Mouse (Mus musculus) liver, adult 2 months (tissue): ENCODE measurements at regions not wholly inside any gene's neighbourhood (a gene's known extent, or its start where the extent isn't known, plus 50 kb on each side); places are given as distances from the start of the nearest gene placed in this dataset.

Experiments
- DNase-seq: peaks from one replicate; pipeline ENCODE4 v3.0.0-alpha.2; 2011; ENCODE audit warnings: low read depth, low spot score; ENCODE audit errors: extremely low read depth
- H3K27ac ChIP-seq: fragments of 200-500 bp; replicated peaks from 2 replicates; pipeline ENCODE4 v1.5.1; 2012; ENCODE audit warnings: low read depth, mild to moderate bottlenecking, control low read depth, inconsistent platforms, low read length; ENCODE audit not compliant: insufficient read depth
- H3K27me3 ChIP-seq: fragments of 200-500 bp; 2 replicates; pipeline ENCODE4 v1.6.1; 2012; ENCODE audit warnings: mild to moderate bottlenecking, moderate library complexity, low read length, inconsistent platforms; ENCODE audit not compliant: control insufficient read depth, insufficient read depth
- H3K36me3 ChIP-seq: fragments of 200-500 bp; 2 replicates; pipeline ENCODE4 v1.6.1; 2012; ENCODE audit warnings: low read length, inconsistent platforms; ENCODE audit not compliant: control insufficient read depth, insufficient read depth
- H3K4me1 ChIP-seq: fragments of 200-500 bp; 2 replicates; pipeline ENCODE4 v1.6.1; 2011; ENCODE audit warnings: low read length; ENCODE audit not compliant: control insufficient read depth, insufficient read depth
- H3K4me3 ChIP-seq: fragments of 200-500 bp; 2 replicates; pipeline ENCODE4 v1.5.1; 2011; ENCODE audit warnings: low read depth, mild to moderate bottlenecking, control low read depth, low read length, moderate library complexity; ENCODE audit not compliant: insufficient read depth
- H3K79me2 ChIP-seq: fragments of 200-500 bp; 2 replicates; pipeline ENCODE4 v1.6.1; 2012; ENCODE audit warnings: inconsistent platforms, mild to moderate bottlenecking, low read length, moderate library complexity; ENCODE audit not compliant: control insufficient read depth, insufficient read depth
- H3K9ac ChIP-seq: fragments of 200-500 bp; 2 replicates; pipeline ENCODE4 v1.6.1; 2012; ENCODE audit warnings: low read depth, mild to moderate bottlenecking, control low read depth, inconsistent platforms, low read length
- CTCF ChIP-seq: fragments of 200-500 bp; IDR thresholded peaks from 2 replicates; pipeline ENCODE4 v1.5.1; 2011; ENCODE audit warnings: low read depth, low read length, control low read depth
- POLR2A ChIP-seq: fragments of 200-500 bp; IDR thresholded peaks from 2 replicates; pipeline ENCODE4 v1.6.1; 2011; ENCODE audit warnings: low read length, control low read depth; ENCODE audit not compliant: insufficient read depth; ENCODE audit errors: extremely low read depth
- WGBS: fragments of 180-500 bp; shearing (Covaris S2); methylation state at CpG from one replicate; pipeline ENCODE4 v1.1.7; 2018; 5-methylcytosine and 5-hydroxymethylcytosine counted together

DNA sequence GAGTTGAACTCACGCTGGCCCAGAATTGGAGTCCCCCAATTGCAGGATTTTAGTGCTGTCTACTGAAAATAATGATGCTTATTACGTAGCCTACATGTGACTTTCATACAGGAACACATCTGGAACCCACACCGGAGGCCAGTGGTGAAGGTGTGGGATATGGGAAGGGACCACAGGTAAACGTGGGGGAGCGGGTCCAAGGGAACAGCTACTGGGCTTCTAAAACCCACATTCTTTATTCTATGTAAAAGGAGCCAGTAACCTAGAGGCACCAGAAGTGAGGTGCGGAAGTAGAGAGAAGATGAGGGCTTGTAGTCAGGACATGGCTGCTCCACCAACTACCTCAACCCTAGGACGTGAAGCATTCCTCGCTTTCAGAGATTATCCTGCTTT, 76.9 kb upstream of the Map1b start:
- 71% methylated on average over 8 of the region's 8 CpGs for WGBS
- no peaks in the 10 kb centered on the region for H3K36me3 ChIP-seq
- no peaks in the 10 kb centered on the region for H3K4me1 ChIP-seq
- H3K27me3 ChIP-seq = no peaks in the 10 kb centered on the region
- H3K9ac ChIP-seq = no peak overlapping the region
- no peak overlapping the region for H3K27ac ChIP-seq
- no peak overlapping the region for H3K4me3 ChIP-seq
- no peaks in the 10 kb centered on the region for H3K79me2 ChIP-seq
- TF ChIP-seq POLR2A (no peak), CTCF (no peak)
- no peak for DNase-seq

DNA sequence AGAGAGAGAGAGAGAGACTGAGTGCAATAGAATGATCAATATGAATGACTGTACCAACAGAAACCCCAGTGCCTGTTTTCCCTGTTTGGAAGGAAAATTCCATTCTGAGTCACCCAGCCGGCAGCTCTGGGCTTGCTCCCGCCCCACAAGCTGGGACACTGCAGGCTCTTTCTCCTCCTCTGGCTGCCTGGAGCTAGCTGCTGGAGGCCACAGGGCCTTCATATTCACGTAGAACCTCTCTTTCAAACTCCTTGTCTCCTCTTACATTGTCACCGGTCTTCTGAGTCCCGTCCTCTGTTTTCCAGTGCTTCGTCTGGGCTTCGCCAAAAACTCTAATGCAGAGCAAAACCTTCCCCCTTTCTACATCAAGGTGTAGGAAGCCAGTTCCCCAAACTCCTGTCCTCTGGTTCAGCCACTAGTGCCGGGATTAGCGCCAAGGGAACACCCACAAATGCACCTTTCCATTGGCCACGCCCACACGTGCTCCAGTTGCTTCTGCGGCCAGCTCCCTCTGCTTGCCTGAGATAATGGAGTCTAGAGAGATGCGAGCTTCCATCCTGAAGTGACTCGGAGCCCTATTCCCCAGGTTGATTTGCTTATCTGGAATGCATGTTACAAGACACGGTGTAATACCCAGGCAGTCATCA, 76.4 kb upstream of the Map1b start:
- Histone ChIP-seq H3K4me1 (no peaks in the 10 kb centered on the region), H3K27ac (no peak overlapping the region), H3K27me3 (no peaks in the 10 kb centered on the region), H3K36me3 (no peaks in the 10 kb centered on the region), H3K4me3 (no peak overlapping the region), H3K79me2 (no peaks in the 10 kb centered on the region), H3K9ac (no peak overlapping the region)
- no peak for TF ChIP-seq POLR2A
- no peak for TF ChIP-seq CTCF
- 10% methylated on average over 15 of the region's 15 CpGs for WGBS
- DNase-seq = peak; percentile 14

DNA sequence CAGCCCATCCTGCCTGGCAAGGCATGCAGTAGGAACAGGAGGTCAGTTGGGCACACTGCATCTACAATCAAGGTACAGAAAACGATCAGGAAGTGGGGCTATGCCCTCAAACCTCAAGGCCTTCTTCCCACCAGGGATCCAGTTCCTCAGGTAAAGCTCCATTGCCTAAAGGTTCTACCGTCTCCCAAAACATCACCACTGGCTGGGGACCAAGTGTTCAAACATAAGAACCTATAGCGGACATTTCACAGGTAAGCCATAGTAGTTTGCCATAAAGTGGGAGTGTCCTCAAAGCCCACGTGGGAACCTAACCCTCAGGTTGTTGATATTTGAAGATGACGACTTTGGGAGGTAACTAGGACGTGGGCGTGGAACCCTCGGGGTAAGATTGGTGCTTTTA, 72.3 kb upstream of the Map1b start:
- 78% methylated on average over 8 of the region's 8 CpGs for WGBS
- TF ChIP-seq POLR2A (no peak), CTCF (no peak)
- no peaks in the 10 kb centered on the region for H3K79me2 ChIP-seq
- H3K4me3 ChIP-seq = no peak overlapping the region
- DNase-seq = no peak
- no peaks in the 10 kb centered on the region for H3K4me1 ChIP-seq
- no peak overlapping the region for H3K27ac ChIP-seq
- H3K36me3 ChIP-seq = no peaks in the 10 kb centered on the region
- no peak overlapping the region for H3K9ac ChIP-seq
- no peaks in the 10 kb centered on the region for H3K27me3 ChIP-seq

- TF ChIP-seq POLR2A (no peak), CTCF (no peak)
Observed at GRCm38 (mm10) chr13:99583841-99584240, 67.5 kb upstream of the Map1b start.

DNA sequence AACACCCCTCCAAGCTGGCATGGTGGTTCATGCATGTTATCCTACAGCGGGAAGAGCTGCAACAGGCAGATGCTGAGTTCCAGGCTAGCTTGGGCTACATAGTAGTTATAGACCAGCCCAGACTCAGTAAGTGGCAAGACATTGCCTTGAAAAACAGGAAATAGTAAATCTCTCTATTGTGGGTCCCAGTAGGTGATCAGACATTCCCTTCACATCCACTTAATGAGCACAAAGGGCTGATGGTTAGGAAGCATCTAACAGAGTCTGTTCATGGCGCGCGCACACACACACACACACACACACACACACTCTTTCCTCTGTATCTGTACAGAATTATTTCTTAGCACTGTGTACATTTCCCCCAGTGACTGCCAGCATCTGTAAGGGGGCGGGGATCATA, 64.0 kb upstream of the Map1b start:
- TF ChIP-seq CTCF (no peak), POLR2A (no peak)
- Histone ChIP-seq H3K4me1 (no peaks in the 10 kb centered on the region), H3K4me3 (no peak overlapping the region), H3K36me3 (no peaks in the 10 kb centered on the region), H3K27ac (no peak overlapping the region), H3K79me2 (no peaks in the 10 kb centered on the region), H3K9ac (no peak overlapping the region), H3K27me3 (no peaks in the 10 kb centered on the region)
- 92% methylated on average over 5 of the region's 5 CpGs for WGBS
- DNase-seq = no peak

More at GRCm38 (mm10) chr13:99583841-99584240, 67.5 kb upstream of the Map1b start:
- 67% methylated on average over 3 of the region's 3 CpGs for WGBS
- no peak overlapping the region for H3K27ac ChIP-seq
- no peak overlapping the region for H3K4me3 ChIP-seq
- H3K9ac ChIP-seq = no peak overlapping the region
- no peaks in the 10 kb centered on the region for H3K27me3 ChIP-seq
- no peaks in the 10 kb centered on the region for H3K79me2 ChIP-seq
- H3K36me3 ChIP-seq = no peaks in the 10 kb centered on the region
- DNase-seq = no peak
- no peaks in the 10 kb centered on the region for H3K4me1 ChIP-seq

GRCm38 (mm10) chr13:99579596-99580175, 63.3 kb upstream of the Map1b start:
- H3K27me3 ChIP-seq = no peaks in the 10 kb centered on the region
- TF ChIP-seq POLR2A (no peak), CTCF (no peak)
- H3K4me1 ChIP-seq = no peaks in the 10 kb centered on the region
- 72% methylated on average over 8 of the region's 8 CpGs for WGBS
- no peaks in the 10 kb centered on the region for H3K36me3 ChIP-seq
- no peak overlapping the region for H3K27ac ChIP-seq
- H3K4me3 ChIP-seq = no peak overlapping the region
- no peak for DNase-seq
- H3K9ac ChIP-seq = no peak overlapping the region
- no peaks in the 10 kb centered on the region for H3K79me2 ChIP-seq
